Mouse (Mus musculus) stomach, adult 2 months (tissue): Measurements from ENCODE around the gene Cntn5. TPM values are rescaled to one million over a fixed set of nuclear protein-coding genes. Genes with fewer than 3 reads are reported as not detected.

Experiments
- polyA plus RNA-seq: library from polyadenylated mRNA; depleted of rRNA; stranded (reverse); fragments of >200 nt; gene quantifications from 2 replicates; pipeline ENCODE4 v1.2.3, GENCODE M21; 2012; rRNA removed

The Cntn5 gene
- polyA plus RNA-seq, result 0.02 TPM in 1 of 2 replicates, not detected in the other

GRCm38 (mm10) chr9:10904616-10905363, at the start of gene Cntn5:
TSS of gene Cntn5 (minus strand) at chr9:10904775.

